Mouse (Mus musculus) CD4-positive, CD25-positive, alpha-beta regulatory T cell, adult 4 months (primary cell): ENCODE data around the gene Zfp579. TPM values are rescaled to one million over a fixed set of nuclear protein-coding genes. Genes with fewer than 3 reads are reported as not detected.
"Not testable (repeated sequence)": the region's sequence is repeated elsewhere in the genome, so short reads cannot be mapped to it uniquely, and the experiment has no call there.

Experiments
- ATAC-seq: one replicate; pipeline ENCODE4 v1.8.0; 2017
- polyA plus RNA-seq, 2 experiments: library from polyadenylated mRNA; unstranded; fragments of 100-300 nt; shearing (Covaris generic); gene quantifications; one replicate each; pipeline ENCODE4 v1.2.1; 2017

Zfp579 gene
- 1 to 10 TPM; 3.6 to 6.4 TPM for polyA plus RNA-seq

DNA sequence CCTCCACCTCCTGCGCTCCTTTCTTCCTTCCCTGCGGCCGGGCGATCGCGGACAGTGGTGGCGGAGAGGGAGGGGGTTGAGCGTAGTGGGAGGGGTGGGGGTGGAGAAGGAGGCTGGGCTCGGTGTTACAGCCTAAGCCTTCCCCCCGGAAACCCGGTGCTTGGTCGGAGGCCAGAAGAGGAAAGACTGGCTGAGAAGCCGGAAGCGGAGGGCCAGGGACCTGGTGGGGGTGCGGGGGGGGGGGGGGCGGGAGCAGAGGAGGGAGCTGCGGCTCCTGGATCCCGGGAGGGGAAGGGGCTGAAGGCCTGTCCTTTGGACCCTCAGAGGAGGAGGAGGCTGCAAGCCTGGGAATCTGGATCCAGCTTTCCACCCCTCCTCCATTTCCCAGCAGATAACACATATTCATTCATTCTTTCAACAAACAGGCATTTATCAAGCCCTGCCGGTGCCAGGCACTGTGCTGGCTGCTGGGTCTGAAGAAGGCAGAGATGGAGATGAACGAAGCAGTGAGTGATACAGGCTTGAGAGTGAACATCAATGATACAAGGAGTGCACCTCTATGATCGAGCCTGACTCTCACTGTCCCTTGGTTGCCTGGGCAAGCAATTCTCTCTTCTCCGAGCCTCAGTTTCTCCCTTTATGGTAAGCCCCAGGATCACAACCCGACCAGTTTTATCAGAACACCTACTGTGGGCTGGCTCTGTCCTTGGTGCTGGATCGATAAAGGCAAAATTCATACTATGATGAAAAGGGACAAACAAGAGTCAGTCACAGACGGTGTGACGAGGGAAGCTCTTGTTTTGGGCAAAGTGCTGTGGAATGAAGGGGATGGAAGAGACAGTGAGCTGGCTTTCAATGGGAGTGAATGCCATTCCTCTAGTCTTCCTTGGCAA is at the start of gene Zfp579:
Gene Zfp579, minus strand, starts transcription at position 156 of the 893 bp plus-strand sequence.
- peak; percentile 80 for ATAC-seq

DNA sequence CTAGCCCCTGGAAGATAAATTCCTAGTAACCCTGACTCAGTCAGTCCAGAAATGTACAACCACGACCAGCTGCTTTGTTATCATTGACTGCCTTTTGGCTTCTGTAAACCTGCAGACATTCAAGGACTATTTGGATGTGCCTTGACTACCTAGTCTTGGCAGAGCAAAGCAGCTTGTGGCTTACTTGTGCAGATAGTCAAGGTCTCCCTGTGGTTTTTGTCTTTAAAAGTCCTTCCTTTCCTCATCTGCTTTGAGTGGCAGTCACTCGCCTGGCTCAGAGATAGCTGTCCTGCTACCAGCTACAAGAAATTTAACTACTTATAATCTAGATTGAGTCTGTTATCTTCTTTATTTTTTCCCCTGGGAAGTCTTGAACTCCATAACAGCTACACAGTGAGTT is 49.0 kb upstream of the Zfp579 start:
- ATAC-seq: no peak

DNA sequence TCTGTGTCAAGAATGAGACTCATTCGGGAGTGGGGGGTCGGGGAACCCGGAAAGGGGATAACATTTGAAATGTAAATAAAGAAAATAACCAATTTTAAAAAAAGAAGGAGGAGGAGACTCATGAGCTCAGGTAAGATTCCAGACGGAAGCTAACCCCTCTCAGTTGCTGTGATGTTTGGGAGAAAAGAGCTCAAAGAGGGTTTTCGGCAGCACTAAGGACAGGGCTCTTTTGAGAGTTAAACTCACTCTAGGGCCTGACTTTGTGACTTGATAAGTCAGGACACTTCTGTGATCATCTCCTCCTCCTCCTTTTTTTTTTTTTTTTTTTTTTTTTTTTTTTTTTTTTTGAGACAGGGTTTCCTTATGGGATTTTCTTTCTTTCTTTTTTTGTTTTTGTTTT is 43.0 kb upstream of the Zfp579 start:
- no peak for ATAC-seq

DNA sequence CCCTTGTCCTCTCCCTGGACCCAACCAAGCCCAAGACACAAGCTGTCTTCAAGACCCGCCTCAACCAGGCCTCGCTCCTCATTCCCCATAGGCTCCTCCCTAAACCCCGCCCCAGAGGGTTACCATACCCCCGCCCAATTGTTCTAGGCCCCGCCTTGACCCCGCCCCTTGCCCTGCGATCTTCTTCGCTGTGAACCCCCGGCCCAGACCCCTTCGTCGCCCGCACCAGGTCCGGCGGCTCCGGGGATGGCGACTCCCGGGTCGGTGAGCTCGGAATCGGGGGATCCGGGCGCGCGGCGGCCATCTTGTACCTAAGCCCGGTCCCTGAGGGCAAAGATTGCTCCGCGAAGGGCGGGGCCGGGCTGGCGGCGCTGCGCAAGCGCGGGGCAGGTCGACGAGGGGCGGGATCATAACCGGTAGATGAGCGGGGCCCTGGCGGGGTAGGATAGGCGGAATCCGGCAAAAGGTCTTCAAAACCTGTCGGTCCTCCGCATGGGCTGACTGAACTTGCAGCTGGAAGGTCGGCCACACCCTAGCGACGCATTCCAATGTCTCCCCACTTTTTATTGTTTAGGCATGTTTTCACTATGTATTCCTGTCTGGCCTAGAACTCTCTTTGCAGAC is 42.3 kb upstream of the Zfp579 start, which contains the start of gene Zfp784:
Gene Zfp784, minus strand, starts transcription at position 338 of the 624 bp plus-strand sequence.
- peak; percentile 97 for ATAC-seq

DNA sequence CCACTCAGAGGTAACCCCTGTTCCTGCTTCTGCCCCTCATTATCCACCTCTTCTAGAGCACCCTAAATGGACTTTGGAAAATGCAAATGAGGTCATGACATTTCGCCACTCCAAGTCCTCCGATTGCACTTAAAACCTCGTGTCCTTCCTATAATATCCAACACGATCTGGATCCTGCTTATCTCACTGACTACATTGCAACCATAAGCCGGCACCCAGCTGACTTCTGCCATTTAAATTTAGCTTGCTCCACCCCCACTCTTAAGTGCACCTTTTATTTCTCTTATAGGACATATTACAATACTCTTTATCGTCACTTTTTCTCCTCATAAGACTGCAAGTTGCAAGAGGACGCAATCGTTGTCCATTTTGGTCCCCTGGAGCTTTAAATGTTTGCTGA is 41.5 kb upstream of the Zfp579 start:
- no peak for ATAC-seq

DNA sequence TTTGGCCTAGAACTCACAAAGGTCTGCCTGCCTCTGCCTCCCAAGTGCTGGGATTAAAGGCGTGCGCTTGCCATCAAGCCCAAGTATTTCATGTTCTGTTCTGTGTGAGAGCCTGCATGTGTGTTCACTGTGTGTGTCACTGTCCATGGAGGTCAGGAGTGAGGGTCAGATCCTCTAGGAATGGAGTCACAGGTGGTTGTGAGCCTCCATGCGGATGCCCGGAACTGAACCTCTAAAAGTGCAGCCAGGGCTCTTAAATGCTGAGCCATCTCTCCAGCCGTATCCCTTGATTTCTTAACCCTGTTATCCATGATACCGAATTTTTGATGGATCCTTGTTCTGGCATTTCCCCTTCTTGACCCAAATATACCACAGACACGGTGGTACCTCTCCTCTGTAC is 41.1 kb upstream of the Zfp579 start:
- no peak for ATAC-seq

DNA sequence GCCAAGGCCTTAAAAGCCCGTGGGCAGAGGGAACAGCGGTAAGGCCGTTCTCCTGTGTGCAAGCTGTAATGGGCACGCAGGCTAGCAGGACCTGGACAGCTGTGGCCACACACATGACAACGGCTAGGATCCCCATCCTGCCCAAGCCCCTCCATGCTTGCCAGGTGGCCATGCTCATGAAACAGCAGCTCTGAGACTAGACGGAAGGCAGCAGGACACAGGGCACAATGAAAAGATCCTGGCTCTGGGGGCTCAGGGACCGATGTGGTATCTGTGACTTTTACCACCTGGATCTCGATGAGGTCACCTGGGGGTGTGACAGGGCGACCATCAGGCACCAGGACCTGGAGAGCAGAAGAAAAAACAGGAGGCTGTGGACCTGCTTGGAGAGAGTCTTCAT is 40.2 kb upstream of the Zfp579 start:
- ATAC-seq: no peak

DNA sequence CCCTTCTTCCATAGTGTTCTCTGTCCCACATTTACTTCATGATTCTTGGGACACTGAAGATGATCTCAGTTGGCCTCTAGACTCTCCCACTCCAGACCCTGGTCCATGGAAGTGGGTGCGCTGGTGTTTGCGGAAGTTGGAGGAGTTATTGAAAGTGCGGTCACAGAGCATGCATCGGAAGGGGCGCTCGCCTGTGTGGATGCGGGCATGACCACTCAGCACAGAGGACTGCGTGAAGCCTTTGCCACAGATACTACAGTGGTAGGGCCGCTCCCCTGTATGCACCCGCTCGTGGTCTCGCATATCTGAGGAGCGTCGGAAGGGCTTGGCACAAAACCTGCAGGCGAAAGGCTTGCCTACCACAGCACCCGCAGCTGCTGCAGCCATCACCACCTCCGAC is 39.7 kb upstream of the Zfp579 start:
- no peak for ATAC-seq

DNA sequence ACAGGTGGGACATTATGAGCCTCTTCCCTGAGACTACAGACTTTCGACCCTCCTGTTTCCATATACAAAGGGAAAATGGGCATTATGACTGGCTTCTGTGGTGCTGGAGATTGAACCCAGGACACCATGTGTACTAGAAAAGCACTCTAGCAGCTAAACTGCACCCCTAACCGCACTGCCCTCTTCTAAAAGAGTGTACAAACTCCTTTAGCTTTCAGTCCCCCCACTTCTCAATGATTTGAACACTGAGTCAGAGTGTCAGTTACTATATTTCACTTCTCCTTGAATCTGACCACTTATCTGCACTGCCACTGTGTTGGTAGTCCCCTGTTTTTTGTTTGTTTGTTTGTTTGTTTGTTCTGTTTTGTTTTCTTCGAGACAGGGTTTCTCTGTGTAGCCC is 37.9 kb upstream of the Zfp579 start, which contains the start of gene 4632433K11Rik:
Gene 4632433K11Rik, plus strand, starts transcription at position 301 of the 400 bp plus-strand sequence.
- no peak for ATAC-seq

DNA sequence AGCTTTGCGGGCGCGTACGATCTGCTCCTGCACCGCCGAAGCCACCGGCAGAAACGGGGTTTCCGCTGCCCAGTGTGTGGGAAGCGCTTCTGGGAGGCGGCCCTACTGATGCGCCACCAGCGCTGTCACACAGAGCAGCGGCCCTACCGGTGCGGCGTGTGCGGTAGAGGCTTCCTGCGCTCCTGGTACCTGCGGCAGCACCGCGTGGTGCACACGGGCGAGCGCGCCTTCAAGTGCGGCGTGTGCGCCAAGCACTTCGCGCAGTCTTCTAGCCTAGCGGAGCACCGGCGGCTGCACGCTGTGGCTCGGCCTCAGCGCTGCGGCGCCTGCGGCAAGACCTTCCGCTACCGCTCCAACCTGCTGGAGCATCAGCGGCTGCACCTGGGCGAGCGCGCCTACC is 35.5 kb upstream of the Zfp579 start:
- no peak for ATAC-seq

DNA sequence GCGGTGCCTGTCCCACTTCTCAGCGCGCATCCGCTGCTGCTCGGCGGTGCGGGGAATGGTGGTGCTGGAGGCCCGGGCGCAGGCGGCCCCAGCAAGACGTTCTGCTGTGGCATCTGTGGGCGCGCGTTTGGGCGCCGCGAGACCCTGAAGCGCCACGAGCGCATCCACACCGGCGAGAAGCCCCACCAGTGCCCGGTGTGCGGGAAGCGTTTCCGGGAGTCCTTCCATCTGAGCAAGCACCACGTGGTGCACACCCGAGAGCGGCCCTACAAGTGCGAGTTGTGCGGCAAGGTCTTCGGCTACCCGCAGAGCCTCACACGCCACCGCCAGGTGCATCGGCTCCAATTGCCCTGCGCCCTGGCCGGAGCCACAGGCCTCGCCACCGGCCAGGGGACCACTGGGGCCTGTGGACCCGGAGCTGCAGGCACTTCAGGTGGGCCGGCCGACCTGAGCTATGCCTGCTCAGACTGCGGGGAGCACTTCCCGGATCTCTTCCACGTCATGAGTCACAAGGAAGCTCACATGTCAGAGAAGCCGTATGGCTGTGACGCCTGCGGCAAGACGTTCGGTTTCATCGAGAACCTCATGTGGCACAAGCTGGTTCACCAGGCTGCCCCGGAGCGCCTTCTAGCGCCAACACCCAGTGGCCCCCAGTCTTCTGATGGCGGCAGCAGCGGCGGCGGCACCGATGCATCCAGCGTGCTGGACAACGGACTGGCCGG is 34.8 kb upstream of the Zfp579 start:
- ATAC-seq: no peak

DNA sequence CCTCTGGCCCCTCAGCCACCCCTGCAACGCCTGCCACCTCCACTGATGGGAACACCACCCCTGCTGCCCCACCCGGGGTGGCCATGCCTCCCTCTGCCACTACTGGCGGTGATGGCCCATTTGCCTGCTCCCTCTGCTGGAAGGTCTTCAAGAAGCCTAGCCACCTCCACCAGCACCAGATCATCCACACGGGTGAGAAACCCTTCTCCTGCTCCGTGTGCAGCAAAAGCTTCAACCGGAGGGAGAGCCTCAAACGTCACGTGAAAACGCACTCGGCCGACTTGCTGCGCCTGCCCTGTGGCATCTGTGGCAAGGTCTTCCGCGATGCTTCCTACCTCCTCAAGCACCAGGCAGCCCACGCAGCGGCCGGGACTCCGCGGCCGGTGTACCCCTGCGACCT is 34.0 kb upstream of the Zfp579 start:
- no peak for ATAC-seq

DNA sequence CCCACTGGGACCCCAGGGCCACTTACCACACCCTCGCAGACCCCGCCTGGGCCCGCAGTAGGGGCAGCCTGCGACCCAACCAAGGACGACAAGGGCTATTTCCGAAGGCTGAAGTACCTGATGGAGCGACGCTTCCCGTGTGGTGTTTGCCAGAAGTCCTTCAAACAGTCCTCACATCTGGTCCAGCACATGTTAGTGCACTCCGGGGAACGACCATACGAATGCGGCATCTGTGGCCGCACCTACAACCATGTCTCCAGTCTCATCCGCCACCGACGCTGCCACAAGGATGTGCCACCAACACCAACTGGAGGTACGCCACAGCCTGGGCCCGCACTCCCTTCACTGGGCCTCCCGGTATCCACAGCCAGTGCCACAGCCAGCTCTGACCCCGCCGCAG is 33.6 kb upstream of the Zfp579 start:
- no peak for ATAC-seq

DNA sequence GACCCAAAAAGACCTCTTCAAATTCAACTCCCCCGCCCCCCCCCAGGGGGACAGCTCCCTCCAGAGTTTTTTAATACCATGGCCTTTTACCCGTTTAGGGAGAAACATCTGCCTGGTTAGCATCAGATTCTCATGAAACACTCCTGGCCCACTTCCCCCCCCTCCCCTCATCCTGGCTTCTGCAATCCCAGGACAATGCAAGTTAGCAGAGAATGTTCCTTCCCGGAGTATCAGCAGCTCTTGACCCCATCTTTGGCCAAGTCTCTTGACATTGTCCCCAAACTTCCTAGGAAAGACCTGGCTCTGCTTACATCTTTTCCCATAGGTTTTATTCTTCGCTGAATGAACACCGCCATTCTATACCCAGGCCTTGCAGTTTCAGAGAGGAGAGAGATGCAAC is 25.2 kb upstream of the Zfp579 start:
- no peak for ATAC-seq

DNA sequence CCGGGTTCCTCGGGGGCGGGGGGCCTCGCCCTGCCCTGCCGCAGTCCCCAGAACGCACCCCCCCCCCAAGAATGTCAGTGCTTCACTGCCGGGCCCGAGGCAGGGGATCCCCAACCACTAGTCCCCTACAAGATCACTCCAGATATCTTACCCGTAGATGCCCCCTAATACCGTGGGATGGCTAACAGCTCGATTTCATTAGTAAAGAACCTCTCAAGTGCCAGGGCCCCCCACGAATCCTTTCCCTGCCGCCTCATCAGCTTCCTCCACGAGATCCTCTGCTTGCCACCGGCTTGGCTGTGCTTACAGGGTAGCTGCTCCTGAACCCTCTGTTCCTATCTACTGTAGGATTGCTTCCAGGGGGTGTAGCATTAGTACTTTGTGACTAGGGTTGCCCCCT is 24.7 kb upstream of the Zfp579 start:
- ATAC-seq: peak; percentile 1

DNA sequence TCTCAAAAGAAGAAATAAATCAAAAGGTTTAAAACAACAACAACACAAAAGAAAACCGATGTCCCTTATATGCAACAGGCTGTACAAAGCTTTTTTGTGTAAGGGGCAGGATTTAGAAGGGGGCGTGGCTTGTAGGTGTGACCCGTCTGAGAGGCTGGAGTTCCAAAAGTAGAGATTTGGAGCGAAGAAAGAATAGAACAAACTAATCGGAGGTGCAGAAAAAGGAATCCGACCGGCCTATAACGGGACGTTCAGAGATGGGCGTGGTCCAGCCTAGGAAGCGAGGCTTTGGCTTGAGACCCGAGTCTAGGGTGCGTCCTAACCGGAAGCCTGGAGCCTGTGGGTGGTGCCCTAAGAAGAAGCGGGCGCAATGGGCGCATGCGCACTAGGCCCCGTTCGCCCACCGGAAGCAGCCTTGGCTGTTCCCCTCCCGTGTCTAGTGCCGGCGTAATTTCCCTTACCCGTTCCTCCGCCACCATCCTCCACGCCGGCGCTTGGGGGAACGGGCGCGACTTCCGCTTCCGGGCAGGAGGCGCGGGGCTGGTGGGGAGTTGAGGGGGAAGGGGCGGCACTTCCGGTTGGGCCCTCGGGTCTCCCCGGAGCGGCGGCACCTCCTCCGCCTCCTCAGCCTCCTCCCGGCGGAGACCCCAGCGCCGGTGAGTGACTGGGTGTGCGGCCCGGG is 24.2 kb upstream of the Zfp579 start, which contains the start of the genes Zfp865 and Ccdc106:
Gene Zfp865, plus strand, starts transcription at position 377 of the 682 bp plus-strand sequence.
Gene Ccdc106, plus strand, starts transcription at position 554 of the 682 bp plus-strand sequence.
- peak; percentile 91 for ATAC-seq

DNA sequence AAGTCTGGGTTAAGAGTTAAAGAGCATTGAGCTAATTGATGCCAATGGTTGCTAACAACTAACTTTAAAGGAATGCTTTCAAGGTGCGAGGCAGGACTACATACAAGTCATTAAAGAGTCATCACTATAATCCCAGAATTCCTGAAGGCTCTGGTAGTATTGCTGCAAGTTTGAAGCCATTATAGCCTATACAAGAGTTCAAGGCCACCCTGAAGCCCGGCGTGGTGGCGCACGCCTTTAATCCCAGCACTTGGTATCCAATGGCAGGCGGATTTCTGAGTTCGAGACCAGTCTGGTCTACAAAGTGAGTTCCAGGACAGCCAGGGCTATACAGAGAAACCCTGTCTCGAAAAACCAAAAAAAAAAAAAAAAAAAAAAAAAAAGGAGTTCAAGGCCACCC is 23.6 kb upstream of the Zfp579 start:
- not testable (repeated sequence) for ATAC-seq

DNA sequence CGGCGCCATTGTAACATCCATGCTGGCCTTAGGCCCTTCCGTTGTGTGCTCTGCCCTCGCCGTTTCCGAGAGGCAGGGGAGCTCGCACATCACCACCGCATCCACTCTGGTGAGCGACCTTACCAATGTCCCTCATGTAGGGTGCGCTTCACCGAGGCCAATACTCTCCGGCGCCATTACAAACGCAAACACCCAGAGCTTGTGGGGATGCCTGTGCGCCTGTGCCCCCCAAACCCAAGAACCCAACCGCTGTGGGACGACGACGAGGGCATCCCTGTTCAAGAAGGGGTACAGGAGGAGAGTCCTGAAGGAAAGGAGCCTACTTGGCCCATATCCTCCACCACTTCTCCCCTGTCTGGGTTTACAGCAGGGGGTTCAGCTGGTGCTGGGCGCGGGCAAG is 22.0 kb upstream of the Zfp579 start:
- ATAC-seq: no peak

DNA sequence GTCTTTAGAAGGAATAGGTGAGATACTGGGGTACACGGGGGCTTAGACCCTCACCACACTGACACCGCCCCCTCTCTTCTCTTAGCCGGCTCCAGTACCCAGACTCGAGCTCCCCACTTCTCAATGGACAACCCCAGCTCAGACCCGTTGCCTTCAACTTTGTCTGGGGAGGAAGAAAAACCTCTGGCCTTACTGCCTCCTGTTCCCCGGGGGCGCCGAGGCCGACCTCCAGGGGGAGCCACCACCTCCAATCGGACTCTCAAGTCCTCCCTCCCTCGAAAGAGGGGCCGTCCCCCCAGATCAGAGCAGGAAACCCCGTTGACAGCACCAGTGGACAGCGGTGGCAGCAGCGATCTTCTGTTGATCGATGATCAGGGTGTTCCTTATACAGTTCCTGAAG is 21.4 kb upstream of the Zfp579 start:
- no peak for ATAC-seq

DNA sequence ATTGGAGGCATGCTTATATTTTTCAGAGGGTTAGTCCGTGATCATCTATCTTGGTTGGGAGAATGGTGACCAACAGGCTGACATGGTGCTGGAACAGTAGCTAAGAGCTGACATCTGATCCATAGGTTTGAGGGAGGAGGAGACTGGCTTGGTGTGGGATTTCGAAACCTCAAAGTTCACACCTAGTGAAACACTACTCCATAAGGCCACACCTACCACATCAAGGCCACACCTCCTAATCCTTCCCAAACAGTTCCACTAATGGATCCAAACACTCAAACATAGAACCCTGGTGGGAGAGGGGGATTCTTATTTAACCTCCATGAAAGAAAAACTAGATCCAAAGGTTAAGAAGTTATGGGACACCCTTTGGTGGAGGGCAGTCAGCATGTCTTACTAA is 21.0 kb upstream of the Zfp579 start:
- ATAC-seq: no peak

DNA sequence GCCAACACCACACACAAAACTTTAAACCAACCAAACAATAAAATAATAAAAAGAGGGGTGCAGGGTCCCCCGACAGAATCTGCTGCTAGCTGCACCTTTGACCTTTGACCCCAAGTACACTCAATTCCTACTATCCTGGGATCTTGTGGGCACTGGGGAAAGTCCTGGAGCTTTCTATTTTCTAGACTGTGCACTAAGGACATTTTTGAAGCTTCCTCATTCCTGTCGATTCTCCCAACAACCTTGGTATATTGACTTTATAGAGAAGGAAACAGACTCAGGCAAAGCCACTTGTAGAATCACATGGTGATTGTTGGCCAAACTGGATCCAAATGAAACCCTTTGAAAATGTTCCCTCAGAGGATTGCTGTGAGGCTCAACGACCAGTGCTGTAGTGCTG is 20.1 kb upstream of the Zfp579 start:
- ATAC-seq: no peak
